In the genomic region with DNA sequence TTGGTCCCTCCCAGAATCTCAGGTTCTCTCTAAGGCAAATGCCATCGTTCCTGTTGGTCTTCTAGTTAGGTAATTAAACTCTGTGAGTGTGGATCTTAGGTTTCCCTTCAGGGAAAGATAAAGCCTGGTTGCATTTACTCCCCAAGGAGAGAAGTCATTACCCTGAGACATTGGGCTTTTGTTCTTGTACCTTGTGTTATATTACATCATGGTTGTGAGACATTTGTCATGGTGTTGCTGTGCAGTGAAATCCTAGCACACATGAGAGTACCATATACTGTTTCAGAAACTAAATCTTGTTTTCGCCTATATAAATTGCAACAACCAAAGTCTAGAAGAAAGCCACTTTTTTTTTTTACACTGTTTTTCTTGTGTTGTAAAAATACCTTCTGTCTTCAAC, we compare ENCODE assay signal across 17 mouse cellular contexts.
"Had no signal": no experiment of that assay in that cellular context is flagged by ENCODE, and none has a peak within 500 bp of the region (broad histone marks: within the 10 kb centered on the region; RNA-seq: fewer than 3 reads in every experiment).

No protein-coding gene starts in this region.

- H3K27ac ChIP-seq: lung, embryonic 15.5 days; macrophage; midbrain, embryonic 12.5 days; midbrain, embryonic 15.5 days; neural tube, embryonic 12.5 days; stomach, embryonic 15.5 days; stomach, postnatal 0 days had no signal

- DNase-seq: liver, postnatal 0 days; lung, adult 2 months; lung, postnatal 14 days; lung, postnatal 36 days; right cerebral cortex, postnatal 14 days; thymus, adult 2 months; thymus, postnatal 25 days; thymus, postnatal 4 days had no signal

- H3K36me3 ChIP-seq: lung, embryonic 15.5 days; midbrain, embryonic 12.5 days; midbrain, embryonic 15.5 days; neural tube, embryonic 12.5 days; stomach, embryonic 15.5 days had no signal

- H3K9ac ChIP-seq: liver, postnatal 0 days; lung, embryonic 15.5 days; midbrain, embryonic 12.5 days; midbrain, embryonic 15.5 days; neural tube, embryonic 12.5 days; stomach, embryonic 15.5 days had no signal

- H3K4me1 ChIP-seq: lung, embryonic 15.5 days; megakaryocyte, embryonic 14.5 days; stomach, embryonic 15.5 days had no signal

- H3K4me3 ChIP-seq: lung, embryonic 15.5 days; megakaryocyte, embryonic 14.5 days; midbrain, embryonic 12.5 days; midbrain, embryonic 15.5 days; neural tube, embryonic 12.5 days; stomach, embryonic 15.5 days had no signal

- H3K9me3 ChIP-seq: lung, embryonic 15.5 days; megakaryocyte, embryonic 14.5 days; midbrain, embryonic 12.5 days; midbrain, embryonic 15.5 days; neural tube, embryonic 12.5 days; stomach, embryonic 15.5 days had no signal

- ATAC-seq: liver, postnatal 0 days; lung, postnatal 0 days; midbrain, embryonic 15.5 days had no signal

- H3K27me3 ChIP-seq: lung, embryonic 15.5 days; megakaryocyte, embryonic 14.5 days; midbrain, embryonic 15.5 days; neural tube, embryonic 12.5 days; stomach, embryonic 15.5 days had no signal

- H3K4me2 ChIP-seq: lung, embryonic 15.5 days; midbrain, embryonic 12.5 days; midbrain, embryonic 15.5 days; neural tube, embryonic 12.5 days; stomach, embryonic 15.5 days had no signal
